Mouse (Mus musculus): ENCODE data around the gene Iqcn.

Iqcn gene

DNA sequence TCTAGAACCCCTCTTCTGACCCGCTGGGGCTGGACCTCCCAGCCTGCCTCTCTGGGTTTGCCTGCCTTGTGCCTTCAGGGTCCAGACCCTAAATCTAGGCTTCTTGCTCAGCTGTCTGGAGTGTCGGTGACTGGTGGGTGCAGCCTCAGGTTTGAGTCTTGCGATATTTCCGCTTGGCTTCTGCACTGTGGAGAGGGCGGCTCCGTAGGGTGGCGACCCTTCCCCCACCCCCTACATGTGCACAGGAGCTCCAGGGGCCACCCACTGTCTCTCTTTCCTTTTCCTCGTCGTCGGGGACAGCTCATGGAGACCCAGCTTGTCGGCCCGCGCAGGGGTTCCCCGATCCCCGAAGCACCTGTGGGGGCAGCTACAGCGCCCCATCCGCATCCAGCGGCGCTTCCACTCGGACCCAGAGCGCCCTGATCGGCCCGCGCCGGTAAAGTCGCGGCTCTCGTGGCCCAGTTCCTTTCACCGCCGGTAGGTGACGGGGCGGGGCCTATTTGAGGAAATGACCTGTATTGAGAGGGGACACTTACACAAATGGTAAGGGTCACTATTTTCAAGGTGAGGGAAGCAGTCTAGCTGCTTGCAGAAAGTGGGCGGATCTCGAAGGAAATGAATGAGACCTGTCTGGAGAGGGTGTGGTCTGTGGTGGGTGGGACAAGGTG is 26.7 kb downstream of the Iqcn start:
- no peak for DNase-seq (ENCODE audit: low read depth, low spot score)

DNA sequence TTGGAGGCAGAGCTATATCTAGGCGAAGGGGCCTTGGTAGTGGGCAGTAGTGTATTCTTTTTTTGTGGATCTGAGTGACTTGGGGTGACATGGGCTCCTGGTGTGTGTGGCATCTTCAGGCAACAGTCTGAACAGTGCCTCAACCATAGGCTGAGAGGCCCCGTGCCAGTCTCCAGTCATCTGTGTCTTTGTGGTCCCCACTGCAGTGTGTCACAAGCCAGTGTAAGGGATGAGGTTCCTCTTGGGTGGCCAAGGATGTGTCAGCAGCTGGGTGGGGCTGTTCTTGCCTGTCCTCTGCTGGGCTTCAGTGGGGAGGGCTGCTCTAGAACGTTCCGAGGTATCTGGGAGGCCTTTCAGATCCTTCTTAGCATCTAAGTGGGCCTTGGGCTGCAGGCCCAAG is 27.7 kb downstream of the Iqcn start:
- DNase-seq (ENCODE audit: low read depth, low spot score) = no peak

DNA sequence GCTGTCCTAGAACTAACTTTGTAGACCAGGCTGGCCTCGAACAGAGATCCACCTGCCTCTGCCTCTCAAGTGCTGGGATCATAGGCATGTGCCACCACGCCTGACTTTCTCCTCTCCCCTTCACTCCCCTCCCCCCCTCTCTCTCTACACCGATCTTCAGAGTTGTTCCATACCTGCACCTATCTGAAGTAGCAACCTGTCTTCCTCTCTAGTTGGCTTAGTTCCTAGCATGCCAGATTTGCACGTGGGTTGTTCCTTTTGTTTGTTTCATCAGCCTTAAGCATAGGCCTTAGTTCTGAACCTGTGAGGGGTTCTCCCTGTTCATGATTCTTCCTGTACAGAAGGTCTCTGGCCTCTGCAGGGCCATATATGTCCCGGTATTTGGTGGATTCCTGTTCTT is 34.4 kb downstream of the Iqcn start:
- DNase-seq (ENCODE audit: low read depth, low spot score) = no peak

DNA sequence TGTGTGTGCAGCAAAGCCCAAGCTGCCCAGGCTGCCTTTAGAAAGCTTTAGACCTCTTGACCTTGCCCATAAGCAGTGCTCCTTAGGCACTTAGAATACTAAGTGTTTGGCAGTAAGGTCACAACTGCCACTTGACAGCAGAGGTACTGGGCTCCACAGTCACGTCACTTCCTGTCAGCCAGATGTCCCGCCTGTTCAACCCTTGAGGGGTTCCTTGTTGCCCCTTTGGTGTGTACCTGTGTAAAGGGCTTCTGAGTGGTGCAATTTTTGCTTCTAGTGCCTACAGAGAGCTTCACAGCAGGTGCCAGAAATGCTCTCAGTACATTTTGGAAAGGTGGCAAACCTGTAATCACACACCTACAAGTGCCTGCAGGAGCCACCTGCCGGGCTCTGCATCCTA is 35.0 kb downstream of the Iqcn start:
- DNase-seq (ENCODE audit: low read depth, low spot score) = no peak

DNA sequence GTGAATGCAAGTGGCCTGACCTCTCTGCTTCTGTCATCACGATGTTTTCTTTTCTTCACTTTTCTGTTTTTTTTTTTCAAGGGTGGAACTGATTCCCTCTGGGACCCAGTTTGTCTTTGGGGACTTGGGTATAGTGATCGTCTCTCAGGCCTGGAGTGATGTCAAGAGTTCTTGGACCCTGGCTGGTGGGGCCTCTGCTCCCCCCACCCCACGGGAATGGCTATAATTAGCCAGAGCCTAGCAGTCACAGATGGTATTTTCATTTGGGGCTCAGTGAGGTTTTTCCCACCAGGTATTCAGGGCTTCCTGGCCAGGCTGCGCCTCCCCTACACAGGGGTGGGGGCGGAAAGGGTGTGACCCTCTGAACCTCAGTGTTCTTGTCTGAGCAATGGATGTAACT is 38.4 kb downstream of the Iqcn start:
- DNase-seq (ENCODE audit: low read depth, low spot score) = no peak

DNA sequence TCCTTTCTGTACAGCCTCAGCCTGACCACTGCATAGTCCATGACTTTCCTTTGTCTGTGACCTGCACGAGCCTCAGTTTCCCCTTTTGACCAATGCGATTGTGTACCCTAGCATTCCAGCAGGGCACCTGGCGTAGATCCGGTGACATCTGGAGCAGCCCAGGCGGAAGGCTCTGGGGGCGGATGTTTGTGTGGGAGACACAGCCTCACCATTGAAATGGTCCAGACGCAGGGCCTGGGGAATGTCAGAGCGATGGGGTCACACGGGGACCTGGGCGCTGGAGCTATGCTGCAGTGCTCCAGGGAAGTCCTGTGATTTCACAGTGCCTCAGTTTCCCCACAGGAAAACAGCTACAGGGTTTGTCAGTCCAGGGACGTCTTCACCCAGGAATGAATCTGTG is 38.9 kb downstream of the Iqcn start:
- no peak for DNase-seq (ENCODE audit: low read depth, low spot score)

DNA sequence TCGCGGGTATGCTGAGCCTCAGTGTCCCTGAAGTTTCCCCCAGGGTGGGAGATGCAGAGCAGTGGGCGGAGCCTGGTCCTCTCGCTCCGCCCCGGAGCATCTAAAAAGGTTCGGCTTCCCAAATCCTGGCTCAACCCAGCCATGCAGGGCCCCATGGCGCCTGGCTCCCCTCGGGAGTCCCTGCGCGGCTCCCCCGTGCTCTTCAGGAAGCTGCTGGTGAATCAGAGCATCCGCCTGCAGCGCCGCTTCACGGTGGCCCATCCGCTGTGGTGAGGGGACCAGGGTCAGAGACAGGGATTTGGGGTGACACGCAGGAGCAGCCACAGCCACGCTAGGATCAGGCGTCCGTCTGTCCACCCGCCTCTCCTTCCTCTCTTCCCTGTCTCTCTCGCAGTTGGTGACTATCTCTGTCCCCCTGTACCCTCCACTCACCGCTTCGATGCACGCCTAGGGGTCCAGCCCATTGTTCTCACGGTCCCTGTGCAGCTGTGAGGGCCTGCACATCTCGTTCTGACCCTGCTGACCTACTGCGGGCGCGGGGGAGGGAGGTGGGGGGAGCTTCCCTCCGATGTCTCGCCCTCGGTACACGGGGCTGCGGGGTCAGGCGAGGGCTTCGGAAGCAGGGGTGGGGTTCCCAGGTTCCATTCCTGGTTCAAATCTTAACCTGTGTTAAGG is 39.9 kb downstream of the Iqcn start:
- DNase-seq (ENCODE audit: low read depth, low spot score) = no peak

DNA sequence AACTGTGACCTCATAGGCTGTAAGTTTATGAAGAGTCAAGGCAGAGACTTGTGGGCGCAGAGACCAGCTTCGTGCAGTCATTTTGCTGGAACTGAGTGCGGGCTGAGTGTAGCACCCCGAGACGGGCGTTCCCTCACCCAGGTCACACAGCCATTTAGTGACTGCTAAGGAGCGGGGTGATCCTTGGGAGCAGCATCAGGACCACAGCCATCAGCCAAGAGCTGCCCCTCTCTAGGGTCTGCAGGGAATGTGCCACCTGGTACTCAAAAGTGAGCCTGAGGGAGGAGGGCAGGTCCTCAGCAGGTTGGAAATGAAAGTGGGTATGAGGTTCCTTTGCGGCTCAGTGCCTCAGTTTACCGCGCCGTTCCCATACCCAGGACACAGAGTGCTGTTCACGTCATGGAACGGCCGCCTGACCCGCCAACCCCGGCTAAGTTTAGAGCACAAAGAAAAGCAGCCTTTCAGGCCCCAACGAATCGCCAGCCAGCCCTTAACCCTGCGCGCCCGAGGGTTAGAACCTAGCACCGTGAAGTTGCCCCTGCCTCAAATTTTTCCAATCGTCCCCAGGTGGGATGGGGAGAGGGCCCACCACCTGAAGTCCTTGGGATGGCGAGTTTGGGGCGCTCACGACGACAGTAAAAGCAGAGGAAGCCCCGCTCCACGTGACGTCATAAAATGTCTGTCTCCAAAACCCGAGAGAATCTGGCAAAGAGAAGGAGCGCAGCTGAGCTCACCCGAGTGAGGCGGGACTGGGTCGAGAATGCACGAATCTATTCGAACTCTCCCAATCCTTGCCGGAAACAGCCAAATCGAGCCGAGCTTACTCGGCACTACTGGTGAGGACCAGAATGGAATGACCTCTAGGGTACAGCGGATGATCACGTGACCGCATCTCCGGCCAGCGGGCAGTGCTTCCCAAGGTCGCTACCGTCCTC is 40.7 kb downstream of the Iqcn start:
- DNase-seq (ENCODE audit: low read depth, low spot score) = peak; percentile 85

DNA sequence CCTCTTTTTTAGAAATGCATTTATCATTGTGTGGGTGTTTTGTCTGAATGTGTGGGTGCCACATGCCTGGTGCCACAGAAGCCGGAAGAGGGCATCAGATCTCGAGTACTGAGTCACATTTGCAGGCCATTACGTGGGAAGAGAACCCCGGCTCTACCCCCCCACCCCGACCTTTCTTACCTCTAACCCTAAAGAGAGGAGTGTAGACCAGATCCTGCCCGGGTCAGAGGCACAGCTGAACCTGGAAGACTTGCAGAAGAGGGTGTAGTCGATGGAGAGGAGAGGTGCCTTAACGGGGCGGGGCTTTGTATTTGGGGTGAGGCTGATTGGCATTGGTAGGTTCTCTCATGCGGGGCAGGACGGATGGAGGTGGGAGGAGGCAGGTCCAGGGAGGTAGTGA is 41.5 kb downstream of the Iqcn start:
- DNase-seq (ENCODE audit: low read depth, low spot score) = no peak

DNA sequence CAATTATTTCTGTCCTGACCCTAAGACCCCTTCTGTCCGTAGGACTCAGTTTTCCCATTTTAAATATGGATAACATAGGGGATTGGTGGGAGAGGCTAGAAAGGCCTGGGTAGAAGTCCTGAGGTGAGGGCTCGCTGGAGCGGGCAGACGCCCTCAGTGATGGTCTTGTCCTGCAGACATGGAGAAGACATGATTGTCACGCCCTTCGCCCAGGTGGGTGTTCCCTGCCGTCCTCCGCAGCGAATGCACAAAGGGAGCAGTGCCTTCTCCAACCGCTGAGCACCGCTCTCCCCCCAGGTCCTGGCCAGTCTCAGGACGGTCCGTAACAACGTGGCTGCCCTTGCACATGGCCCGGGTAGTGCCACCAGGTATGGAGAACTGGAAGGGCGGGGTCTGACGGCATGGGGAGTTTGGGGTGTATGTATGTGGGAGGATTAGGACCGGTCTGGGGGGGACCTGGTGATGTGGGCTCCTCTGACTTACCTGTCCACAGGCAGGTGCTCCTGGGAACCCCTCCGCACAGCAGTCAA is 42.5 kb downstream of the Iqcn start:
- no peak for DNase-seq (ENCODE audit: low read depth, low spot score)

DNA sequence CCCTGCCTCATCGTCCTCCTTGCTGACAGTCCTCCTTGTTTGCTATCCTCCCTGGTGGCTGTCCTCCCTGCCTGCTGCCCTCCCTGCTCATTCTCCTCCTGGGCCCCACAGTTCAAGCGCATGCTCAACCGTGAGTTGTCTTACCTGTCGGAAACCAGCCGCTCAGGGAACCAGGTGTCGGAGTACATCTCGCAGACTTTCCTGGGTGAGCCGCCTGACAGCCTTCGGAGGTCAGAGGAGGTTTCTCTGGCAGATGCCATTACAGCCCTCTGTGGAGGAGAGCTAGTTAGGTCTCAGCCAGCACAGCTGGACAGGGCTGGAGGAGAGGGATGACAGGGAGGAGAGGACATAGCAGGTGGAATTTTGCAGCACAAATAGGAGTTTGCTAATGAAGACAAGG is 43.4 kb downstream of the Iqcn start:
- DNase-seq (ENCODE audit: low read depth, low spot score) = no peak

DNA sequence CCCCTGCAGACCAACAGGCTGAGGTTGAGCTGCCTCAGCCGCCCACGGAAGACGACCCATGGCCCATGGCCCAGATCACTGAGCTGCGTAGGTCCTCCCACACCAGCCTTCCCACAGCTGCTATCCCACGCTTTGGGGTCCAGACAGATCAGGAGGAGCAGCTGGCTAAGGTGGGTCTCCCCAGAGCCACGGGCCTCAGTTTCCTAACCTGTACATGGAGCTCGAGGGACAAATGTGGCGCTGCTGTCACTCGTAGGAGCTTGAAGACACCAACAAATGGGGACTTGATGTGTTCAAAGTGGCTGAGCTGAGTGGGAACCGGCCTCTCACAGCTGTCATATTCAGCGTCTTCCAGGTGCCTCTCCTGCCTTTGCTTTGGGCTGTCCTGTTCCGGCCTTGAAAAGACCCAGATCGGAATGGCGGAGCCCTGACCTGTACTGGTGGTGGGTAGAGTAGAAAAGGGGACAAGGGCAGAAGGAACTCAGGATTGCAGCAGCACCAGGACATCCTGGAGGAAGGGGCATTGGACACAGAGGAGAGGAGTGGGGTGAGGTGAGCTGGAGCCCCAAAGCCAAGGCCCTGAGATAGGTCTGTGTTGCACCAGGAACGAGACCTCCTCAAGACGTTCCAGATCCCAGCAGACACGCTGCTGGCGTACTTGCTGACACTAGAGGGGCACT is 44.1 kb downstream of the Iqcn start:
- DNase-seq (ENCODE audit: low read depth, low spot score) = no peak

DNA sequence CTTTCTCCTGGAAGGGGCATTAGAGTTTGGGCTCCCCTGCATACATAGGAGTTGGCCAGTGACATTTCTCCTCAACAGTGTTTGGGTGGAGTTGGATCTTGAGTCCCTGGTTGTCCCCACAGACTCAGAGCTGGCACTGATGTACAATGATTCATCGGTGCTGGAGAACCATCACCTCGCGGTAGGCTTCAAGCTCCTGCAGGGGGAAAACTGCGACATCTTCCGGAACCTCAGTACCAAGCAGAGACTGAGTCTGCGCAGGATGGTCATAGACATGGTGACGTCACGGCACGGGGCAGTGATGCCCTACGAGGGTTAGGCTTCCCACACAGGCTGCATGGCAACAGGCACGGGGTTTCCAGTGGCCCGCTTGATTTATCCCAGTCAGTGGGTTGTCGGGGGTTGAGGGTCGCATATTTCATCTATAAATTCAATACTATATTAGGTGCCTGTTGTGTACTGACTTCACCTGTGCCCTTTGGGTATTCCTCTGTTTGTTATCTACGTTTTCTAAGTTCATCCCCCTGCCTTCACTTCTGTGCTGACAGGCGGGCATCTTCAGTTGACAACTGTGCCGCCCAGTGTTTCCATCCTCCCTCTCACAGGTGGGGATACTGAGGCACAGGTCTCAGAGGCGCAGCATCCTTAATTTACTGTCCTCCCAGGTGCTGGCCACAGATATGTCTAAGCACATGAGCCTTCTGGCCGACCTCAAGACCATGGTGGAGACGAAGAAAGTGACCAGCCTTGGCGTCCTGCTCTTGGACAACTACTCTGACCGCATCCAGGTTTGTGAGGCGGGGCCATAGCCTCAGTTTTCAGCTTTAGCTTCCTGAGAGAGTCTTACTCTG is 45.2 kb downstream of the Iqcn start:
- DNase-seq (ENCODE audit: low read depth, low spot score) = no peak

DNA sequence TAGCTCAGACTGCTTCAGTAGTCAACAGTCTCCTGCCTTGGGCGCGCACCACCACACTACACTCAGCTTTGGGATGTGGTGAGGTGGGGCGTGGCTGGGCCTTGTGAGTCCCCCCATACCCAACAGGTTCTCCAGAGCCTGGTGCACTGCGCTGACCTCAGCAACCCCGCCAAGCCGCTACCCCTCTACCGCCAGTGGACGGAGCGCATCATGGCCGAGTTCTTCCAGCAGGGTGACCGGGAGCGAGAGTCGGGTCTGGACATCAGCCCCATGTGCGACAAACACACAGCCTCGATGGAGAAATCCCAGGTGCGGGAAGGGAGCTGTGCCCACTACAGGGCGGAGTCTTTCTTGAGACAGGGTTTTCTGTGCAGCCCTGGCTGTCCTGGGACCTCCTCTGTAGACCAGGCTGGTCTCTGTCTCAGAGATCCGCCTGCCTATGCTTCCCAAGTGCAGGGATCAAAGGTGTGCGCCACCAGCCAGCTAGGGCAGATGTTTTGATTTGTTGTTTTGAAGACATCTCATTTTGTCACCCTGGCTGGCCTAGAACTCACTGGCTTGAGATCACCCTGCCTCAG is 45.9 kb downstream of the Iqcn start:
- DNase-seq (ENCODE audit: low read depth, low spot score) = no peak

DNA sequence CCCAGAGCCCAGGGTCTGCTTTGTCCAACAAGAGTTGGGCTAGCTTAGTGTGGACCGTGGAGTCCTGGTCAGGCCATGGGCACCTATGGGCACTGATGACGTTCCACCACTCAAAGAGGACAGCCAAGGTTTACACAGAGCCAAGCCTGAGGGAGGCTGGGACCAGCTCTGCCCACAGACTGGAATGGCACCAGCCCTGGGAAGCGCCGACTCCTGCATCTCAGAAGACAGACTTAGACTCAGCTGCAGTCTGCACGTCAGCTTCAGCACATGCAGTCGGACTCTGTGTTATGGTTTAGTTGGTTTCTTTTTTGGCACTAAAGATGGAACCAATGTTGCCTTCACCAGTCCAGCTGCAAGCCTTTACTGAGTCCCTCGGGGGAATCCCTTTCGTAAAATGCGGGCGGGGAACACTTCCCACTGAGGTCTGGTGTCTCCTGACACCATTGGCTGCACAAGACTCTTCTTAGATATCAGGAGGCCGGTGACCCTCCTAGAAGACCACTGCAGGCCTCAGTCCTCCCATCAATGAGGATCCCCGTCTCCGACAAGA is 46.9 kb downstream of the Iqcn start:
- no peak for DNase-seq (ENCODE audit: low read depth, low spot score)

DNA sequence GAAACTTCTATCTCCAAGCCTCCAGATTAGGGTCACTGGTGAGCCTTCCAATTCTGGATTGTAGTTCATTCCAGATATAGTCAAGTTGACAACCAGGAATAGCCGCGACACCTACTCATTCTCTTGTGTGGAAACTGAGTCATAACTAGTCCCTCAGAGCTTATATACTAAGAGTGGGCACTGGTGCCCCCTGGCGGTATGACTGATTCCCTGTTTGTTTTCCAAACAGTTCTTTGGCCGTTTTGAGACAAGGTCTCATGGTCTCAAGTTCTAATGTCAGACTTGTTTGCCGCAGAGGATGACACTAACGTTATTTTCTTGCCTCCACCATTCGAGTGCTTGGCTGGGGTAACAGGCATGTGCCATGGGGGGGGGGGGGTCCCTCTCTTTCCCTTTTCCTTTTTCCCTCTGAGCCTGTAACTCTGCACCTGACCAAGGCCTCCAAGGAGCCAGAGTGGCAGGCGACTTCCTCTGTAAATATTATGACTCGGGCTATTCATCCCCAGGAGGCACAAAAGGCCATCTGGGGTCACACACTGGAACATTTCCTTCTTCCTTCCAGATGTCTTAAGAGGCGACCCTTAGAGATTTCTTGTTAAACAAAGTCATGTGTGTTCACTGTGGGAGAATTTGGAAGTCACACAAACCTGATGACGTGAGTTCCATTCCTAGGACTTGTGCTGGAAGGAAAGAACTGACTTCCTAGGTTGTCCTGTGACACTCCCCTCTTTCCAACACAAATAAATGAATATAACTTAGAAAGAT is 48.9 kb downstream of the Iqcn start:
- peak; percentile 90 for DNase-seq (ENCODE audit: low read depth, low spot score)

DNA sequence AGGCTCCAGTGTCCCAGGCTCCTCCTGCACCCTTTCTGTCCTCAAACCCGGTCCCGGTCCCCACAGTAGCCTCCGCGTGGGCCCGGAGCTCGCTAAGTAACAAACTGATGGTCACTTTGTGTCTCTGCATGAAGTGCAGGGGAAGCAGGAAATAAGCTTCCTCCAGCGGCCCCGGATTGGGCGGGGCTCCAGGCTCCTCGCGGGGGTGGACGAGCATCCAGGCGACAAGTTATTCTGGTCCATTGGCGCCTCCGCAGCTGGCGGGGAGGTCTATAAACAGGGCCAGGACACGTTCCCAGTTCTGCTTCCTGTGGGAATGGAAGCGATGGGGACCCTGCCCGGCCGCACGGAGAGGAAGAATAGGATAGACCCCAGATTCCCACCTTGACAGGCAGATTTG is 49.9 kb downstream of the Iqcn start:
- DNase-seq (ENCODE audit: low read depth, low spot score) = peak; percentile 92

DNA sequence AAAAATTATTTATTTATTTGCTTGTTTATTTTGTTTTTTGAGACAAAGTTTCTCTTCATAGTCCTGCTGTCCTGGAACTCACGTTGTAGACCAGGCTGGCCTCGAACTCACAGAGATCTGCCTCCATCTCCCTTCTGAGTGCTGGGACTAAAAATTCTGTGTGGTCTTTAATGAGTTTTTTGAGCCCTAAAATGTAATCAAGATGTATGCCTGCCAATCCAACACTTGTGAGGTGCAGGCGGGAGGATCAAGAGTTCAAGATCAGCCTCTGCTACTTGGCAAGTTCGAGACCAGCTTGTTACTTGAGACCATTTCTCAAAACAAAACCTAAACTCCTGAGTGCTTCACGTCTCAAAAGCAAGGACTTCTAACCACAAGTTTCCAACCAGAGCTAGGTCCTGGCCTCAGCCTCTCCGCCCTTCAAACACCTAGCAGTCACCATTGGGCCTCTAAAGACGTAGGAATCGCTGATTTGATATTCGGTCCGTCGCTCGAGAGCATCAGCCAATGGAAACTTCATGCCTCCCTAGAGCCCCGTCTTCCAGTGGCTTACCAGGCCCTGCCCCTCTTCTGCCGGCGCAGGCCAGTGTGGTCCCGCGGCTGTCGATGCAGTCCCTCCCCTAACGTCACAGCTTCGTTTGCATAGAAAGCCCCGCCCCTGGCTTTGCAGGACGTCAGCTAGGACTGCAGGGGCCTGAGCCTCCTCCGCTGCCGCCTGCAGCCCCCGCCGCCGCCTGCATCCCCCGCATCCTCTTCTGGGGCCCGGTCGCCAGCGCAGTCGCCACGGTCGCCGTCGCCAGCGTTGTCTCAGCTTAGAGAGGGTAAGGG is 51.0 kb downstream of the Iqcn start, which contains the start of gene Rab3a:
Gene Rab3a, plus strand, starts transcription at position 637 of the 828 bp plus-strand sequence.
- peak; percentile 98 for DNase-seq (ENCODE audit: low read depth, low spot score)
